Mouse (Mus musculus) MEL (cell line): ENCODE data around the gene Slc10a4.

Experiments
- CTCF ChIP-seq, 3 experiments: IDR thresholded peaks in 2 of 3; conservative IDR thresholded peaks in 1 of 3; 2 replicates each; pipeline ENCODE4 v1.5.1; 2011 to 2012; ENCODE audit warnings: low read length in 3 of 3, low read depth in 2 of 3, mild to moderate bottlenecking in 2 of 3, improper control_type of control experiment in 1 of 3, inconsistent platforms in 1 of 3, mixed read lengths in 1 of 3, moderate library complexity in 1 of 3; ENCODE audit not compliant: control insufficient read depth in 1 of 3, insufficient read depth in 1 of 3, poor library complexity in 1 of 3, severe bottlenecking in 1 of 3
- EP300 ChIP-seq, 2 experiments: IDR thresholded peaks; 2 replicates each; pipeline ENCODE4 v1.6.1; 2011; ENCODE audit warnings: improper control_type of control experiment in 2 of 2, low read length in 2 of 2, low read depth in 1 of 2, mild to moderate bottlenecking in 1 of 2
- GATA1 ChIP-seq: IDR thresholded peaks from 2 replicates; pipeline ENCODE4 v1.6.1; 2011; ENCODE audit warnings: low read depth, low read length, improper control_type of control experiment
- MAFK ChIP-seq: IDR thresholded peaks from 2 replicates; pipeline ENCODE4 v1.6.1; 2011; ENCODE audit warnings: low read depth, mild to moderate bottlenecking, low read length, improper control_type of control experiment, borderline replicate concordance
- MYC ChIP-seq: IDR thresholded peaks from 2 replicates; pipeline ENCODE4 v1.6.1; 2011; ENCODE audit warnings: low read depth, mild to moderate bottlenecking, low read length, improper control_type of control experiment, moderate library complexity
- NRF1 ChIP-seq: IDR thresholded peaks from 2 replicates; pipeline ENCODE4 v1.6.1; 2014; ENCODE audit warnings: low read depth, mild to moderate bottlenecking, inconsistent platforms, low read length, improper control_type of control experiment, moderate library complexity; ENCODE audit not compliant: poor library complexity, insufficient read depth, severe bottlenecking
- POLR2A ChIP-seq, 2 experiments: IDR thresholded peaks; 2 replicates each; pipeline ENCODE4 v1.6.1; 2011 to 2012; ENCODE audit warnings: low read length in 2 of 2, mild to moderate bottlenecking in 2 of 2, control low read depth in 1 of 2, improper control_type of control experiment in 1 of 2, low read depth in 1 of 2, moderate library complexity in 1 of 2; ENCODE audit not compliant: control insufficient read depth in 1 of 2, insufficient read depth in 1 of 2, poor library complexity in 1 of 2
- RAD21 ChIP-seq: IDR thresholded peaks from 2 replicates; pipeline ENCODE4 v1.6.1; 2011; ENCODE audit warnings: mild to moderate bottlenecking, low read depth, low read length, improper control_type of control experiment
- USF1 ChIP-seq: IDR thresholded peaks from 2 replicates; pipeline ENCODE4 v1.6.1; 2014; ENCODE audit warnings: low read depth, mild to moderate bottlenecking, inconsistent platforms, low read length, improper control_type of control experiment, moderate library complexity
- ZKSCAN1 ChIP-seq: IDR thresholded peaks from 2 replicates; pipeline ENCODE4 v1.6.1; 2012; ENCODE audit warnings: low read depth, mild to moderate bottlenecking, inconsistent platforms, low read length, improper control_type of control experiment, moderate library complexity

- TF ChIP-seq ZKSCAN1 (no peak), CTCF (IDR thresholded peaks at IDR 0.05 in 2 of 3, conservative IDR thresholded peaks at IDR 0.05 in 1 of 3; ENCODE audit: control insufficient read depth in 1 of 3, insufficient read depth in 1 of 3, low read depth in 2 of 3, low read length in 3 of 3, poor library complexity in 1 of 3, severe bottlenecking in 1 of 3) (no peak), POLR2A (IDR thresholded peaks at IDR 0.05; ENCODE audit: control insufficient read depth in 1 of 2, insufficient read depth in 1 of 2, low read depth in 1 of 2, low read length in 2 of 2, poor library complexity in 1 of 2) (no peak), NRF1 (no peak), USF1 (no peak), MYC (no peak), EP300 (IDR thresholded peaks at IDR 0.05; ENCODE audit: low read depth in 1 of 2, low read length in 2 of 2) (no peak), GATA1 (no peak), RAD21 (no peak), MAFK (no peak)
Measured at GRCm38 (mm10) chr5:72989756-72990155, 16.9 kb upstream of the Slc10a4 start.
